Mouse (Mus musculus) right cerebral cortex, postnatal 10 days (tissue): ENCODE measurements around the gene Ints14.

Experiments
- DNase-seq, 2 experiments: peaks; one replicate each; pipeline ENCODE4 v3.0.0; 2021; ENCODE audit warnings: low spot score in 2 of 2

The Ints14 gene

DNA sequence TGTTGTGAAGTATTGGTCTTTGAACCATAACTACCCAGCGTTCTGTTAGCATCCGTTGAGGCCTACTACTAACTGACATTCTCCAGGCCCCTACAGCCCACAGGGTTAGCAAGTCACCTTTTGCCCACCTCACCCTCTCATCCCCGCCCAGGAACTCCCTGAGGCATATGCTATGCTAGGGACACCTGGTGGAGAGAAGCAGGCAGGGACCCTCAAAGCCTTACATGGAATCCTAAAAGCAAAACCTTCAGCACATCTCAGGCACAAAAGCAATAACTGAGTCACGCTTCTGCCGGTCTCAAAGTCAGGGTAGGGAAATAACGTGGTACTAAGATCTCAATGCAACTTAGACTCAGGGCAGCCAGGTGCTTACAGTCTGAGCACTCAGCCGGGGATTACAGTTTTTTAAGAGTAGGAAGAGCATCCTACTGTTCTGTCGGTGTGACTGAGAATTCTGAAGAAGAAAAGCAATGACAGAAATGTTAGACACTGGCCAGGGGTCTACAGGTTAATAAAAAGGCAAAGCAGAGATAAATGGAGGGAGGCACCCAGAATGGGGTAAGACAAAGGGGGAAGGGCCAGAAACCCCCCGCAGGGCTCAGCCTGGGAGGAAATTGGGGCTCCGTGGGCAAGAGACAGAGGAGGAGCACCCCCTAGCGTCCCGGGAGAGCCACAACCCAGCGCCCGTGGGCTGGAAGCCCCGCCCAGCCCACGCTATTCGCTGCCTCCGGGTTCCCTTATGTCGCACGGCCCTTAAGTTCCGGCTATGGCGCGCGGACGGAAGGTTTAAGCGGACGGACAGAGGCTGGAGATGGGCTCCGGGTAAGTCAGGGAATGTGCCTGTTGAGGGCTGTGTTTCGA lies at the start of gene Ints14:
TSS of gene Ints14 (plus strand) at position 789 of the 861 bp plus-strand sequence.
- DNase-seq = peak; percentile 96 to 97

DNA sequence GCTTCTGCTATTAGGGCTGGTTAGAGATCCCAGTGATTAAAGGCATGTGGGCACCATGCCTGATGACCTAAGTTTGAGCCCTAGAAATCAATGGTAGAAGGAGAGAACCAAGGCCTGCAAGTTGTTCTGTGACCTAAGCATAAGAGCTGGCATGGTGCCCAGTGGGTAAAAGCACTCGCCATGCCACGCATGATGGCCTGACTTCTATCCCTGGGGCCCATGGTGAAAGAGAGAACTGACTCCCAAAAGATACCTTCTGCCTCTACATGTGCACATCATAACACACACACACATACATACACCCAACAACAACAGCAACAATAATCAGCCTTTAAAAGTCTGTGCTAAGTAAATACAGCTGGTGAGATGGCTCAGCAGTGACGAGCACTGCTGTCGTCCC lies 47.3 kb upstream of the Ints14 start:
- peak in 1 of 2 experiments; percentile 31 for DNase-seq

GRCm38 (mm10) chr9:64913973-64914372 lies 46.7 kb upstream of the Ints14 start:
- no peak for DNase-seq

- peak in 1 of 2 experiments; percentile 13 for DNase-seq
These were observed 46.1 kb upstream of the Ints14 start for GRCm38 (mm10) chr9:64914629-64915028.

DNA sequence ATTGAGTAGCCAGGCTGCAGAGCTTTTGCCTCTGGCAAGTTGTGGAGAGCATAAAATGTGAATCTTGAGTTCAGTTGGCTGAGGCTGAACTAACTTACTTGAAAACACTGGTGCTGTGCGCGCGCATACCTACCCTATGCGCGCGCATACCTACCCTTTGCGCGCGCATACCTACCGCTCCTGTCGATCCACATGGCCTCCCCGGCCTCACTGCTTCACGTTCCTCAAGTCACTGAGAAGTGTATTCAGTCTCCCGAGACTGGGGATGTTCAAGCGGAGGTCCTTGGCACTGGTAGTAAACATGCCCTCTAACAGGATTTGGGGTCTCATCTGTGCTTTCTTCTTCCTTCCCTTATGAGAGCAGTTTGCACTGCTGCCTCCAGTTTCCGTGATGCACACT lies 42.1 kb upstream of the Ints14 start:
- no peak for DNase-seq

- DNase-seq = peak in 1 of 2 experiments; percentile 17
These were observed 34.9 kb upstream of the Ints14 start for GRCm38 (mm10) chr9:64925771-64926170.

GRCm38 (mm10) chr9:64926201-64926991 lies 34.3 kb upstream of the Ints14 start:
- DNase-seq = peak; percentile 87 to 90

- no peak for DNase-seq
These were observed 30.4 kb upstream of the Ints14 start for GRCm38 (mm10) chr9:64930256-64930655.

GRCm38 (mm10) chr9:64931751-64932610 lies 28.7 kb upstream of the Ints14 start:
- no peak for DNase-seq

DNA sequence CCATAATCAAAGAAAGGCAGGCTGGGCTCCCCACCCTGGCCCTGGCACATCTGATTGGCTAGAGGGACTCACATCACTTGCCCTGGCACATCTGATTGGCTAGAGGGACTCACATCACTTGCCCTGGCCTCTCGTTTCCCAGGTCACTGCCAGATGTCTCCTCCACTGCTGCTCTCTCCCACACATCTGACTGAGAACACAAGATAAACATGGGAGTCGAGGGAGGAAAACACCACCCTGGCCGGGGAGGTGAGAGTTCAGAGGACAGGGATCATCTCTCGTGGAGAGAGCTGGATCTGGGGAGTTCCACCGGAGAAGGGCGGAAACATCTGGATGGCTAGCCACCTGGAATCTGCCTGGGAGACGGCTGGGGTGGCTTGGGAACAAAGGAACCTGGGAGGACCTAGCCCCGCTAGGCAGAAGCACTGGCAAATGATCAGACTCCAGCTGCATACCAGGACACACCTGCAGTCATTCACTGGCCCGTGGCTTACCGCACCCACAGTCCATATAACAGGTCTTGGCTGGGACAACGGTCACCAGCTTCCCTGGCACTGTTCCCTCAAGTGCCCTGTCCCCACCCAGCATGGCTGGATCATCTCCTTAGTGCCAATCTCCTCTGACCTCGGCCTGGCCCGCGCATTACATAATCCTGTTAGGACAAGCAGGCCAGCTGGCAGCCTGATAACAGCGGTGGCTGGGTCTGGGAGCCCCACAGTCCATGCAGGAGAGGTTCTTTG lies 26.5 kb upstream of the Ints14 start:
- DNase-seq = no peak

DNA sequence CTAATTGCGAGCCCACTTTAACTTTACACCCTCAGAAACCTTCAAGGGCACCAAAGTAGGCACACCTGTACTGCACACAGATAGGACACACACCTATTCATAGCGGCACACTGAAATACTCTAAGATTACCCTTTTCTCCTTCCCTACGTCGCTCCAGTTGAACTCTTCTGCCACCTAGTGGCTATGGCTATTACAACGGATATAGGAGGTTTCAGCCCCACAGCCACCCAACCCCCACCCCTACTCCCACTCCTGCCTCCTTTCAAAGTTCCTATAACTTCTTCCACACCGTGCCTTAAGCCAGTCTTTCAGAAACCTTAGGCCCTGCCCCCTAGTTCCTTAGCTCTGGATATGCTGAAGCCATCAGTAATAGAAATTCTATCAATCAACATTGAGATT lies 24.2 kb upstream of the Ints14 start:
- peak in 1 of 2 experiments; percentile 57 for DNase-seq

- DNase-seq = no peak
These were observed 23.2 kb upstream of the Ints14 start for GRCm38 (mm10) chr9:64937491-64937890.

GRCm38 (mm10) chr9:64938535-64938934 lies 22.2 kb upstream of the Ints14 start:
- no peak for DNase-seq

- no peak for DNase-seq
These were observed 21.4 kb upstream of the Ints14 start for GRCm38 (mm10) chr9:64939281-64939680.

DNA sequence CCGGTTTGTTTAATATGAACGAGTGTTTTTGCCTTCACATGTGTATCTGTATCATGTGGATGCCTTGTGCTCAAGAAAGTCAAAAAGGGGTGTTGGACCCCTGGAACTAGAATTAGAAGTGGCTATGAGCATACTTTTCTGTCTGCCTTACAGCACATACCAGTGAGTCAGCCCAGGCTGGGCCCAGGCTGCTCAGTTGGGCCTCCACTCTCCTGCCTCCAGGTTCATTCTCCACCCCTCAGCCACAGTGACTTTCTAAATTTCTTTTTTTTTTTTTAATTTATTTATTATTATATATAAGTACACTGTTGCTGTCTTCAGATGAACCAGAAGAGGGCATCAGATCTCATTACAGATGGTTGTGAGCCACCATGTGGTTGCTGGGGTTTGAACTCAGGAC lies 20.9 kb upstream of the Ints14 start:
- DNase-seq = no peak

- DNase-seq = no peak
These were observed 19.9 kb upstream of the Ints14 start for GRCm38 (mm10) chr9:64940731-64941346.

DNA sequence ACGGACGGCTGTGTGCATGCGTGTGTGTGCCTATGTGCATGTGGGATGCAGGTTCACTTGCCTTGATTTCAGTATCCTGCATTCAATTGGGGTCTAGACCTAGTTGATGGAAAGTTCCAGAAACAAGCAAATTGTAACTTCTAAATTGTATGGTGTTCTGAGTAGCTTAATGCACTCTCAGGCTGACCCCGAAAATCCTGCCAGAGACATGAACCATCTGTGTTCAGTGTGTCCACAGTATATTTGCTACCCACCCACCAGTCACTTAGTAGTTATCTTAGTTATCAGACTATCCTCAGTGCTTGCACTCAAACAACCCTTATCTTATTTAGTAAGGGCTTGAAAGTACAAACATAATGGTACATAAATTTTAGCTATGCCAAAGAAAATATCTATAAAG lies 19.1 kb upstream of the Ints14 start:
- DNase-seq = no peak

DNA sequence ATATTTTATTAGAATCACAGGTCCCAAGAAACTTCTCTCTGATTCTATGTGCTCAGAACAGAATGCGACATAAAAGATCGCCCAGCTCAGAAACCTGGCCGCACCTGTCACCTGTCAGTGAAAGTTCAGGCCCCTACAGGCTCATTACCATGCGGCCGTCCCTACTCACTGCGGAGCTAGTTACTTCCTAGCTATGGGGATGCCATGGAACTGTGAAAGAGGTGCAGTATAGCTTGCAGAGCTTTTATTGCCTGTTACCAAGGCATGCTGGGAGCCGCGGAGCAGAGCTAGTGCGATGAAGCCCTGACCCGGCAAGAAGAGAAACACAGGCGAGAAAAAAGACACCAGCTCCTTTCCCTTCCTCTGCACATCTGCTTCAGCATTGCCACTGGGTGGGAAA lies 16.7 kb upstream of the Ints14 start:
- DNase-seq = no peak

DNA sequence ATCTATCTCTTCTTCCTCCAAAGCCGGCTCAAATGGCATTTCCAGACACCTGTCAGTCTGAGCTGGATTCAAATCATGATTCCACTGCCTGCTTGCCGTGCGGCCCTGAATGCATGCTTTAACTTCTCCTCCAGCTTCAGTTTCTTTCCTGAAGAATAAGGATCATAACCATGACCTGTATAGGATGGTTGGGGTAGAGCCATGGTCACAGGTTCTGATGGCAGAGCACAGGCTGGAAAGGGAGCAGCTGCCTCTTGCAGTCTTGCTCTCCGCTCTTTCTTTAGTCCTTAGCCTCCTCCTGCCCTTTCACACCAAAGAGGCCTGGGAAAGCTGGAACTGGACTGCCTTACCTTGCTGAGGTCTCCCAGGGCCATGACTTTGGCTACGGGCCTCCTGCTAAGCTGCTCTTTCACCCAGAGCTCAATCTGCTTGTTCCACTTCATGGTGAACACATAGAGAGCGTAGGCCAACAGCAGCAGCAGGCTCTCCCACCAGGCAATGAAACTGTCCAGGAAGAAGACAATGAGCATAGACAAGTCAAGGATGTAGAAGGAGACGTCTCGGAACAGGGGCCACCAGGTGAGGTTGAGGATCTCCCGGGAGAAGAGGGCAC lies 13.1 kb upstream of the Ints14 start:
- DNase-seq = no peak

DNA sequence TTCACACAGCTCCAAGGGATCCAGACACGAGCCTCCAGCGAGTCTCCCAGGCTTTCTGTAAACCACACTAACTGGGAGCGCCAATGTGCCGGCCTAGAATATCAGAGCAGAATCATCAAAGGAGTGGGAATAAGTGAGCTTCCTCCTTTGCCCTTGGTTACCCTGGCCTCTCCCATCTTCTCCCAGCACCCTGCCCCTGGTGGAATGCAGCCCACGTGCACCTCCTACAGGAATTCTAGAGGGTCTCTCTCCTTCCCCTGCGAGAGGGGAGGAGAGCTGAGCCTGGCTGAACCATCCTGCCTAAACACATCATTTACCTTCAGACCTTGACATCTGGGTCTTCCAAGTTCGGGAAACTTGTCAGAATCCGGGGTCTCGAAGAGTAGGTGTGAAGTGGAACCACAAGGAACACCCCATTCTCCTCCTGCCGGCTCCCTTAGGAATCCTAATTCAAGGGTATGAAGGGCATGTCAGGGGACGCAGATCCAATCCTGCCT lies 9.5 kb upstream of the Ints14 start, which contains the start of gene Slc24a1:
TSS of gene Slc24a1 (minus strand) at position 447 of the 497 bp plus-strand sequence.
- no peak for DNase-seq
